Mouse (Mus musculus) hindbrain, embryonic 12.5 days (tissue): ENCODE data around the gene Hsf2bp. TPM values are rescaled to one million over a fixed set of nuclear protein-coding genes. Genes with fewer than 3 reads are reported as not detected.
"Not testable (repeated sequence)": the region's sequence is repeated elsewhere in the genome, so short reads cannot be mapped to it uniquely, and the experiment has no call there.

Experiments used
- ATAC-seq: fragments of 200-750 bp; cut with Nextera tagmentation; 2 replicates; pipeline ENCODE4 v1.8.0; 2017; ENCODE audit warnings: moderate TSS enrichment; ENCODE audit not compliant: low FRiP score
- H3K27ac ChIP-seq: fragments of 300-500 bp; sonication (generic); 2 replicates; pipeline ENCODE4 v1.5.1; 2016; ENCODE audit warnings: mild to moderate bottlenecking
- H3K27me3 ChIP-seq: fragments of 300-500 bp; sonication (generic); 2 replicates; pipeline ENCODE4 v1.6.1; 2016; ENCODE audit warnings: mild to moderate bottlenecking
- H3K36me3 ChIP-seq: fragments of 300-500 bp; sonication (generic); 2 replicates; pipeline ENCODE4 v1.6.1; 2016; ENCODE audit warnings: mild to moderate bottlenecking
- H3K4me1 ChIP-seq: fragments of 300-500 bp; sonication (generic); 2 replicates; pipeline ENCODE4 v1.6.1; 2016
- H3K4me2 ChIP-seq: fragments of 300-500 bp; sonication (generic); replicated peaks from 2 replicates; pipeline ENCODE4 v1.6.1; 2016; ENCODE audit warnings: mild to moderate bottlenecking
- H3K4me3 ChIP-seq: fragments of 300-500 bp; sonication (generic); 2 replicates; pipeline ENCODE4 v1.5.1; 2016; ENCODE audit warnings: mild to moderate bottlenecking
- H3K9ac ChIP-seq: fragments of 300-500 bp; sonication (generic); 2 replicates; pipeline ENCODE4 v1.6.1; 2016; ENCODE audit warnings: mild to moderate bottlenecking, moderate library complexity
- H3K9me3 ChIP-seq: fragments of 300-500 bp; sonication (generic); replicated peaks from 2 replicates; pipeline ENCODE4 v1.6.1; 2016; ENCODE audit warnings: mild to moderate bottlenecking
- WGBS: fragments of 180-500 bp; shearing (Covaris S2); methylation state at CpG from one replicate; pipeline ENCODE4 v1.1.7; 2016; 5-methylcytosine and 5-hydroxymethylcytosine counted together
- polyA plus RNA-seq: library from polyadenylated mRNA; unstranded; fragments of >200 nt; fragmentation: Nextera tagmentation; extraction: Ambion mirVana; gene quantifications from 2 replicates; pipeline ENCODE4 v1.2.1, GENCODE M21; 2016

Hsf2bp gene
- 0.56 and 0.78 TPM in 2 replicates for polyA plus RNA-seq

DNA sequence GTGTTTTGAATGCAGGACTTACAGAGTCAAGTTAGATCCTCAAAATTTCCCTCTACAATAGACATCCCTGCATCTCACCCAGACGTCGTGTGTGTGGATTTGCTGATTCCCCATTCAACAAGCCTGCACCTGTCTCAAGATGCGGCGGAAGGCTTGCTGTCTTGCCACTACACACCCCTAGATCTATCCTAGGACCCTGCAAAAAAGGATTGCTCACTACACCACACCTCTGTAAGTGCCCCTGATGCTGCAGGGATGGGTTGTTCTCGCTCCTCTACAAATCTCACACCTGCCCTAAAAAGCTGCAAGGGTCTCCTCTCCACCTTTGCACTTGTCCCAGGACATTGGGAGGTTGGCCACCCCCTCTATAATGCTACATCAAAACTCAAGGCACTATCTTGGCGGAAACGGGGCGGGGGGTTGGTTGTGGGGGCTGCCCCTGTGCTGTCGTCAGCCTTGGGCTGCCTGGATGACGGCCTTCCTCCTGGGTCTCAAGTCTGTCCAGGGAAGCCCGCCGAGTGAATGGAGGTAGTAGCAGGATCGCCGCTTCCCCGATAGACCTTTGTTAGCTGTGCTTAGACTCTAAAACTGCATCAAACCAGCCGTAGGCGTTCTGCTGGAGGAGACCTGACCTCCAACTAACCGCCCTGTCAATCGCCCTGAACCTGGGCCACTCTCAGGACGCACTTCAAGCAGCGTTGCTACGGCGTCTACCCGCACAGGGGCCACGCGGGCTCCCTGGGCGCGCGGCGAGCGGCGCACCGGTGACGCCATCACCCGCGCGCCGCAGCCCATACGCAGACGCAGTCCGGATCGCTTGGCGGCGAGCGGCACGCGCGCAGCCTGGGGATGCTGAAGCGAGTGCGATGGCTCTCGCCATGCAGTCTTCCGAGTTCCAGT lies at the start of gene Hsf2bp, which contains the start of gene Rrp1b:
TSS of gene Hsf2bp (minus strand) at position 741 of the 900 bp plus-strand sequence.
TSS of gene Rrp1b (plus strand) at position 492 of the 900 bp plus-strand sequence.
- no peaks in the 10 kb centered on the region for H3K9me3 ChIP-seq
- ATAC-seq = peak; percentile 97
- peak within 1 kb of the TSS; percentile 81 for H3K9ac ChIP-seq
- WGBS = 5% methylated on average over 52 of the region's 52 CpGs
- H3K4me2 ChIP-seq = peak within 1 kb of the TSS; percentile 95
- H3K27me3 ChIP-seq = no peaks in the 10 kb centered on the region
- H3K36me3 ChIP-seq = 0 out of 2 replicates have a peak, but pooled peaks cover under 1% of the 10 kb centered on the region
- H3K27ac ChIP-seq = peak within 1 kb of the TSS; percentile 80
- H3K4me3 ChIP-seq = peak within 1 kb of the TSS; percentile 86
- H3K4me1 ChIP-seq = peaks cover 27% of the 10 kb centered on the region

DNA sequence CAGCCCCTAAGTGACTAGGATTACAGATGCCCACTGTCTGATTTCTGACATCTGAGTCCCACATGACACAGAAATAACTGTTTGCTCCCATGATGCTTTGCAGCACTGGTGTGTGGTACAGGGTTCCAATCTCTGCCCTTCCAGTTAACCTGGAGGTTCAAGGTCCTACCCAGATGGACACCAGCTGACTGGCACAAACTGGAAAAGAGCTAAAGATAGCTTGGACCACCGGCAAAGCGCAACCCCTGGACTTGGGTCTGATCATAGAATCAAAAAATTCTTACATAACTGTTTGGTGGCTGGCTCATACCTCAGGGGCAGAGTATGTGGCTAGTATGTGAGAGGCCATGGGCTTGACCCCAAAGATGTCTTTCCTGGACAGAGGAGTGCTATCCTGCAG lies 47.2 kb upstream of the Hsf2bp start:
- Histone ChIP-seq H3K9me3 (no peaks in the 10 kb centered on the region), H3K27ac (no peak overlapping the region), H3K4me1 (no peaks in the 10 kb centered on the region), H3K9ac (no peak overlapping the region), H3K36me3 (no peaks in the 10 kb centered on the region), H3K27me3 (no peaks in the 10 kb centered on the region), H3K4me3 (no peak overlapping the region), H3K4me2 (no peak overlapping the region)
- no peak for ATAC-seq
- WGBS = 98% methylated on average over 2 of the region's 2 CpGs

GRCm38 (mm10) chr17:32075164-32075563 lies 39.0 kb upstream of the Hsf2bp start:
- Histone ChIP-seq H3K4me2 (no peak overlapping the region), H3K4me1 (no peaks in the 10 kb centered on the region; the same call in 1 of the 2 replicates), H3K9me3 (no peaks in the 10 kb centered on the region; the same call in 1 of the 2 replicates), H3K27me3 (no peaks in the 10 kb centered on the region), H3K36me3 (no peaks in the 10 kb centered on the region), H3K9ac (no peak overlapping the region), H3K27ac (no peak overlapping the region), H3K4me3 (no peak overlapping the region)
- 0% methylated on average over 2 of the region's 2 CpGs for WGBS
- no peak; the same call in 1 of the 2 replicates for ATAC-seq

DNA sequence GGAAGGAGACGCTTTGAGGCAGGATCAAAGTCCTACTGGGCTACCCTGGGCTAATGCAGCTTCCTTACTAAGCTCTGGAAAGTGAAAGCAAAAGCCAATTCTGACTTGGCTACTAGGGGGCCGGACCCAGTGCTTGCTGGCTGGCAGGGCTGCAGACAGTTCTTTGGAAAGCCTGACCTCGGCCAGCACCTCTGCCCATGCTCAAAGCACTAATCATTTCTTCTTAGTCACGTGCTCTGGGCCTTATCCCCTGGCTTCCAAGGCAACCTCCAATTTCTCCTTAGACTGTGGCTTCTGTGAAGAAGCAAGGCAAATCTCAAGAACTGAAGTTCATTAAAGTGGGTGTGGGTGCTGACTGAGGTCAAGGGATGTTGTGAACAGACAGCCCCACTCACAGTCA lies 38.5 kb upstream of the Hsf2bp start:
- no peak for ATAC-seq
- Histone ChIP-seq H3K4me3 (no peak overlapping the region), H3K27ac (no peak overlapping the region), H3K4me2 (no peak overlapping the region), H3K9ac (no peak overlapping the region), H3K4me1 (no peaks in the 10 kb centered on the region; the same call in 1 of the 2 replicates), H3K36me3 (no peaks in the 10 kb centered on the region), H3K9me3 (no peaks in the 10 kb centered on the region; the same call in 1 of the 2 replicates), H3K27me3 (no peaks in the 10 kb centered on the region)
- 64% methylated on average over 4 of the region's 4 CpGs for WGBS

DNA sequence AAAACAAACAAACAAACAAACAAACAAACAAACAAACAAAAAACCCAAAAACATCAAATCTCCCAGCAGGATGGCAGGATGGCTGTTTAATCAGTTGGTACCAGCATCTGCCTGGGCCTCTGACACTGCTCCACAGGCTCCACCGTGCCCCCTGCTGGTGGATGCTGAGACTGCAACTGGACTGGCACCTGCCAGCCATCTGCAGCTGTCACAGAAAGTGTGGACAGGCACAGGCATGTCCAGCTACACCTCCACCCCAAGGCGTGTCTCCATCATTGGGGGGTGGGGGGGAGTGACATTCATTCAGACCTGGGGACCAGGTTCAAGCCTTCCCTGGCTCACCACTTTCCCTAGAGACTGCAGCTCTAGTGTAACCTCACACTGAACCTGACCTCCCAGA lies 37.2 kb upstream of the Hsf2bp start:
- Histone ChIP-seq H3K4me3 (no peak overlapping the region), H3K27me3 (no peaks in the 10 kb centered on the region), H3K9ac (no peak overlapping the region), H3K27ac (no peak overlapping the region), H3K4me2 (no peak overlapping the region), H3K4me1 (no peaks in the 10 kb centered on the region; the same call in 1 of the 2 replicates), H3K9me3 (no peaks in the 10 kb centered on the region; the same call in 1 of the 2 replicates), H3K36me3 (no peaks in the 10 kb centered on the region)
- no peak for ATAC-seq
- WGBS = 13% methylated on average over 2 of the region's 2 CpGs

DNA sequence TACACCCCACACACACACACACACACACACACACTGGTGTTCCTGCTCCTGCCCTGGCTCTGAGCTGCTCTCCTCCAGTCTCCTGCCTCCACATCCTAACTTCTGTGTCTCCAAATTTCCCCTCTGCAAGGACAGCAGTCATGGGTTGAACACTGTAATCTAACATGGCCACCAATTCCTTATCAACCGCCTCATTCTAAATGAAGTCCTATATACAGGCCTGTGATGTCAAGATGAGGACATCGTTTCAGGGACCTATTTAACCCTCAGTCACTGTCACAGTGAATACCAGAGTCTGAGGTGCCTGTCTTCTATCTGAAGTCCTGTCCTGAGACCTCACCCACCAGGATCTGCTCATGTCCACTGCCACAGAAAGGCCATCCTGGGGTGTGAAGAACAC lies 32.7 kb upstream of the Hsf2bp start:
- H3K4me1 ChIP-seq = no peaks in the 10 kb centered on the region; the same call in 1 of the 2 replicates
- WGBS = 84% methylated on average over 2 of the region's 2 CpGs
- ATAC-seq = no peak
- no peak overlapping the region for H3K4me2 ChIP-seq
- no peaks in the 10 kb centered on the region for H3K36me3 ChIP-seq
- H3K27ac ChIP-seq = no peak overlapping the region
- no peaks in the 10 kb centered on the region for H3K27me3 ChIP-seq
- no peaks in the 10 kb centered on the region; the same call in 1 of the 2 replicates for H3K9me3 ChIP-seq
- no peak overlapping the region for H3K9ac ChIP-seq
- no peak overlapping the region for H3K4me3 ChIP-seq

- no peaks in the 10 kb centered on the region for H3K36me3 ChIP-seq
- H3K4me1 ChIP-seq = no peaks in the 10 kb centered on the region; the same call in 1 of the 2 replicates
- H3K4me3 ChIP-seq = no peak overlapping the region
- H3K9ac ChIP-seq = no peak overlapping the region
- no peaks in the 10 kb centered on the region for H3K27me3 ChIP-seq
- H3K27ac ChIP-seq = no peak overlapping the region
- no peak overlapping the region for H3K4me2 ChIP-seq
- ATAC-seq = no peak
- 87% methylated on average over 11 of the region's 11 CpGs for WGBS
- H3K9me3 ChIP-seq = no peaks in the 10 kb centered on the region; the same call in 1 of the 2 replicates
These were observed 32.2 kb upstream of the Hsf2bp start for GRCm38 (mm10) chr17:32068381-32068780.

DNA sequence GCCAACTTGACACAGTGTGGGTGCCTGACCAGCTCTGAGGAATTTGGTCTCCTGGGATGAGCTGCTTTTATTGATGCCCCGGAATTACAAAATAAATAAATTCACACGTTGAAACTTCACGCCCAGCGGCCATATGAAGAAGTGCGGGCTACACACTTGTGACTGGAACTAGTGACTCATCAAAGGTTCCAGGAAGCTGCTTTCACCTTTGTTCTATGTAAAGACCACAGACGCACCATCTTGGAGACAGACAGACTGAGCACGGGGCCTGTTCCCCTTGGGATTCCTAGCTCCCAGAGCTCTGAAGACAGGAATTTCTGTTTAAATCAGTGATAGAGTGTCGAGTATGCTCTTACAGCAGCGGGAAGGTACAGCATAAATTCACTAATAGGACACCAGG lies 31.4 kb upstream of the Hsf2bp start:
- Histone ChIP-seq H3K27ac (no peak overlapping the region), H3K36me3 (no peaks in the 10 kb centered on the region), H3K4me1 (no peaks in the 10 kb centered on the region; the same call in 1 of the 2 replicates), H3K4me3 (no peak overlapping the region), H3K4me2 (no peak overlapping the region), H3K9ac (no peak overlapping the region), H3K9me3 (no peaks in the 10 kb centered on the region; the same call in 1 of the 2 replicates), H3K27me3 (no peaks in the 10 kb centered on the region)
- WGBS = 76% methylated on average over 9 of the region's 9 CpGs
- ATAC-seq = no peak

- H3K27me3 ChIP-seq, ATAC-seq, H3K27ac ChIP-seq, H3K9me3 ChIP-seq, H3K9ac ChIP-seq, H3K4me3 ChIP-seq, H3K4me2 ChIP-seq, H3K4me1 ChIP-seq: not testable (repeated sequence)
- WGBS = 66% methylated on average over 8 of the region's 8 CpGs
- peaks cover 20% of the 10 kb centered on the region for H3K36me3 ChIP-seq
These were observed 28.6 kb upstream of the Hsf2bp start for GRCm38 (mm10) chr17:32064762-32065161.

- 0 out of 2 replicates have a peak overlapping the region, but pooled peaks have one; percentile 12 for H3K27ac ChIP-seq
- peaks cover 31% of the 10 kb centered on the region for H3K36me3 ChIP-seq
- ATAC-seq = no peak
- H3K4me1 ChIP-seq = no peaks in the 10 kb centered on the region; the same call in 1 of the 2 replicates
- WGBS = 80% methylated on average over 2 of the region's 2 CpGs
- H3K9me3 ChIP-seq = no peaks in the 10 kb centered on the region
- no peak overlapping the region; the same call in 1 of the 2 replicates for H3K9ac ChIP-seq
- no peak overlapping the region for H3K4me3 ChIP-seq
- no peaks in the 10 kb centered on the region for H3K27me3 ChIP-seq
- no peak overlapping the region for H3K4me2 ChIP-seq
These were observed 27.5 kb upstream of the Hsf2bp start for GRCm38 (mm10) chr17:32063654-32064053.

DNA sequence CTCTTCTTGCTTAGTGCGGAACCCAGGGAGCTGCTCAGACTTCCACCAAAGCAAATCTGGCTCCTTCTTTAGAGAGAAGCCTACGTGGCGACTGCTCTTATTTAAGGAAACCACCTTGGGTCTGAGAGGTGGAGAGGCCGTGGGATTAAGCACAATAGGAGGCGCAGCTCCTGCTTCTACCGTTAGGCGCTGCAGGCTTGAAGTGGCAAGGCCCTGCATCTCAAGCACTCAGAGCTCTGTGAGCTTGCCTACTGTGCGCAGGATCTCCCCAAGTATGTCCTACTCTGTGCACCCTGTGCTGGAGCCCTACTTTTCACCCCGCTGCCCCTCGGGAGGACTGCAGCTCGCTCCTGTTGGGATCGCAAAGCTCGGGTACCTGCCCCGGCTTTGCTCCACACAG lies 25.1 kb upstream of the Hsf2bp start:
- no peak overlapping the region for H3K4me2 ChIP-seq
- H3K27me3 ChIP-seq = no peaks in the 10 kb centered on the region
- no peak overlapping the region for H3K27ac ChIP-seq
- WGBS = 98% methylated on average over 14 of the region's 14 CpGs
- peaks cover 55% of the 10 kb centered on the region for H3K36me3 ChIP-seq
- H3K9me3 ChIP-seq = no peaks in the 10 kb centered on the region
- no peak overlapping the region for H3K9ac ChIP-seq
- H3K4me1 ChIP-seq = no peaks in the 10 kb centered on the region; the same call in 1 of the 2 replicates
- H3K4me3 ChIP-seq = no peak overlapping the region
- ATAC-seq = no peak

DNA sequence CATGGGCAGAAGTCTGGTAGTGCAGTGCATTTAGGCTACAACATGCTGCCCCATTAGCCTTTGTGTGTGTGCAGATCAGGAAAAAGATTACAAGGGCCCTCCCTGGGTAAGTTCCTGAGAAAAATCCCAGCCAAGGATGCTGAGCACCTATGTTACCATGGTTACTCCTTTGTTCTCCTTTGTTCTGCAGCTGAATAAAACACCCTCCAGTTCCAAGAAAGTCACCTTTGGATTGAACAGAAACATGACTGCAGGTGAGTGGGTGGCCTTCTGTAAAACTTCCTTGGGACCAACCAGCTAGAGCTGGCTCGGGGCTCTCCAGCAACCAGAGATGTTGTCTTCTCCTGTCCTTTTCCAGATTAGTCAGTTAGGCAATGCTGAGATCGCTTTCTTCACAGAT lies 22.9 kb upstream of the Hsf2bp start:
- Histone ChIP-seq H3K9me3 (no peaks in the 10 kb centered on the region), H3K27me3 (no peaks in the 10 kb centered on the region), H3K4me3 (no peak overlapping the region), H3K9ac (no peak overlapping the region), H3K36me3 (peaks cover 77% of the 10 kb centered on the region), H3K4me2 (no peak overlapping the region), H3K4me1 (no peaks in the 10 kb centered on the region; the same call in 1 of the 2 replicates), H3K27ac (no peak overlapping the region)
- 98% methylated on average over 2 of the region's 2 CpGs for WGBS
- no peak for ATAC-seq
